Mouse (Mus musculus) E14TG2a.4 (cell line): ENCODE data around the gene Caskin2.
A peak's percentile ranks its signal among the peaks of the same experiment; 100 is the strongest.
"Not testable (repeated sequence)": the region's sequence is repeated elsewhere in the genome, so short reads cannot be mapped to it uniquely, and the experiment has no call there.

Experiments
- H3K27me3 ChIP-seq: 2 replicates; pipeline ENCODE4 v1.6.1; 2014; ENCODE audit warnings: low read length, control low read depth; ENCODE audit not compliant: insufficient read depth
- H3K36me3 ChIP-seq: 2 replicates; pipeline ENCODE4 v1.6.1; 2014; ENCODE audit warnings: low read length, control low read depth; ENCODE audit not compliant: insufficient read depth
- H3K4me1 ChIP-seq: replicated peaks from 2 replicates; pipeline ENCODE4 v1.6.1; 2014; ENCODE audit warnings: low read depth, low read length, control low read depth
- H3K4me3 ChIP-seq: replicated peaks from 2 replicates; pipeline ENCODE4 v1.5.1; 2014; ENCODE audit warnings: mild to moderate bottlenecking, low read length
- H3K9me3 ChIP-seq: 2 replicates; pipeline ENCODE4 v1.6.1; 2014; ENCODE audit warnings: low read length, control low read depth
- CTCF ChIP-seq: conservative IDR thresholded peaks from 2 replicates; pipeline ENCODE4 v1.5.1; 2014; ENCODE audit warnings: low read length
- NANOG ChIP-seq: IDR thresholded peaks from 2 replicates; pipeline ENCODE4 v1.6.1; 2014; ENCODE audit warnings: borderline replicate concordance, low read length, mixed read lengths
- POU5F1 ChIP-seq: IDR thresholded peaks from 2 replicates; pipeline ENCODE4 v1.6.1; 2014; ENCODE audit warnings: low read length, borderline replicate concordance

Gene Caskin2

GRCm38 (mm10) chr11:115813507-115814296, at the start of gene Caskin2:
Gene Caskin2 (minus strand): TSS chr11:115813639.
- Histone ChIP-seq H3K36me3 (peaks cover 51% of the 10 kb centered on the region), H3K4me1 (peaks cover 59% of the 10 kb centered on the region), H3K27me3 (peaks cover 26% of the 10 kb centered on the region), H3K9me3 (no peaks in the 10 kb centered on the region), H3K4me3 (peak within 1 kb of the TSS; percentile 97)
- peak; percentile 74 for TF ChIP-seq CTCF
- no peak for TF ChIP-seq NANOG

- Histone ChIP-seq H3K9me3 (no peaks in the 10 kb centered on the region), H3K36me3 (peaks cover 16% of the 10 kb centered on the region), H3K4me1 (peaks cover 29% of the 10 kb centered on the region), H3K4me3 (peak overlapping the region; percentile 78), H3K27me3 (peaks cover 52% of the 10 kb centered on the region)
- TF ChIP-seq CTCF (no peak), NANOG (no peak), POU5F1 (no peak)
Observed at GRCm38 (mm10) chr11:115859143-115859945, 45.9 kb upstream of the Caskin2 start.

- no peak for TF ChIP-seq POU5F1
- no peak for TF ChIP-seq CTCF
- no peak for TF ChIP-seq NANOG
- peaks cover 25% of the 10 kb centered on the region for H3K36me3 ChIP-seq
- no peaks in the 10 kb centered on the region for H3K9me3 ChIP-seq
- H3K4me1 ChIP-seq = peaks cover 26% of the 10 kb centered on the region
- peaks cover 52% of the 10 kb centered on the region for H3K27me3 ChIP-seq
- H3K4me3 ChIP-seq = peak within 1 kb of the TSS; percentile 78
Observed at GRCm38 (mm10) chr11:115858354-115858753, 44.9 kb upstream of the Caskin2 start, which contains the start of gene Myo15b. Gene Myo15b (plus strand): TSS chr11:115858406.

DNA sequence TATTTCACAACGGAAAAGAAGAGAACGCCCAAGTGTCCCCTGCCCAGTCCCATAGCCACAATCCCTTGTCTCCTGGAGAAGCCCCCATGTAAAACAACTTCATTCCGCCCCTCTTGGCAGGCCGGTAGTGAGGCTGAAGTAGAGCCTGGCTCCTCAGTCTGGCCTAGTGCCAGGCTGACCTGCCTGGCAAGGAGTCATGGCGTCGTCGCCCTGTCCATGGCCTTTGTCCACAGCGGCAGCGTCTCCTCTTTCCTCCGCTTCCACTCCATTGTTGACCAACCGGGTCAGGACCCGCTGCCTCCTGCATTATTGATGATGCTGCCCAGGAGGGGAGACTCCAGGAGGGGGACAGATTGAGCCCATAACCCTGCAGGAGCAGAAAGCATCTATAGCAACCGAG, 44.5 kb upstream of the Caskin2 start:
- no peaks in the 10 kb centered on the region for H3K9me3 ChIP-seq
- peak overlapping the region; percentile 78 for H3K4me3 ChIP-seq
- H3K36me3 ChIP-seq = peaks cover 30% of the 10 kb centered on the region
- peaks cover 48% of the 10 kb centered on the region for H3K27me3 ChIP-seq
- peaks cover 22% of the 10 kb centered on the region for H3K4me1 ChIP-seq
- no peak for TF ChIP-seq POU5F1
- no peak for TF ChIP-seq CTCF
- TF ChIP-seq NANOG = no peak

- H3K4me1 ChIP-seq = peaks cover 26% of the 10 kb centered on the region
- not testable (repeated sequence) for H3K4me3 ChIP-seq, H3K9me3 ChIP-seq
- peaks cover 45% of the 10 kb centered on the region for H3K27me3 ChIP-seq
- peaks cover 38% of the 10 kb centered on the region for H3K36me3 ChIP-seq
Observed at GRCm38 (mm10) chr11:115857146-115857545, 43.7 kb upstream of the Caskin2 start.

GRCm38 (mm10) chr11:115854674-115855073, 41.2 kb upstream of the Caskin2 start:
- no peak overlapping the region for H3K4me3 ChIP-seq
- H3K4me1 ChIP-seq = peaks cover 37% of the 10 kb centered on the region
- H3K27me3 ChIP-seq = peaks cover 20% of the 10 kb centered on the region
- H3K9me3 ChIP-seq = no peaks in the 10 kb centered on the region
- peaks cover 62% of the 10 kb centered on the region for H3K36me3 ChIP-seq
- TF ChIP-seq NANOG (no peak), CTCF (no peak), POU5F1 (no peak)

DNA sequence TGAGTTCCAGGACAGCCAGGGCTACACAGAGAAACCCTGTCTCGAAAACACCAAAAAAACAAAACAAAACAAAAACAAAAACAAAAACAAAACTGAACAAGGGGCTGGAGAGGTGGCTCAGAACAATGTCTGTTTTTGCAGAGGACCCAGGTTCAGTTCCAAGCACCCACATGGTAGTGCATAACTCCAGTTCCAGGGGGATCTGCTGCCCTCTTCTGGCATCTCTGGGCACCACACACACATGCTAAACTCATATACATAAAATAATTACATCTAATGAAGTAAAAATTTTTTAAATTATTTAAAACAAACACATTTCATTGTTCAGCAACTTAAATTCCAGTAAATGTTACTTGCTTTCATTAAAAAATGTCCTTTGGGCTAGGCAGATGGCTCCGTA, 32.4 kb upstream of the Caskin2 start:
- Histone ChIP-seq H3K4me1 (peaks cover 75% of the 10 kb centered on the region), H3K36me3 (peaks cover 66% of the 10 kb centered on the region), H3K9me3 (no peaks in the 10 kb centered on the region), H3K27me3 (no peaks in the 10 kb centered on the region), H3K4me3 (no peak overlapping the region)
- no peak for TF ChIP-seq NANOG
- no peak for TF ChIP-seq CTCF
- TF ChIP-seq POU5F1 = no peak

DNA sequence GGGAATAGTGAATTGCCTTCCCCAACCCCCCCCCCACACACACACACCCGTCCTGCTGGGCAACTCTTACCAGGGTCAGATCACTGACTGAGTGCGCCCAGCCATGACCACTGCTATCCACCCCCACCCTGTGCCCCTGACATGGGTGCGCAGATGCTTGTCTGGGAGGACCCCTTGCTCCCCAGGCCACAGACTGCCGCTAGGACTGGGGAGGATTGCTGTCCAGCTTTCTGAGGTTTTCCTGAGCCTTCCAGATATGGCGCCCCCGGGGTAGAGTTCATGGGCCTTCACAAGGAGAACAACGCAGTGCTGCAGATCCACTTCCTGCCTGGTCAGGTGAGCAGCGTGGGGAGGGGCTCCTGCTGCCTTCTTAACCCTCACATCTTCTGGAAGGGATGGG, 30.8 kb upstream of the Caskin2 start:
- Histone ChIP-seq H3K27me3 (no peaks in the 10 kb centered on the region), H3K4me1 (peaks cover 73% of the 10 kb centered on the region), H3K36me3 (peaks cover 51% of the 10 kb centered on the region), H3K4me3 (peak overlapping the region; percentile 45), H3K9me3 (no peaks in the 10 kb centered on the region)
- TF ChIP-seq CTCF (no peak), NANOG (no peak), POU5F1 (no peak)

DNA sequence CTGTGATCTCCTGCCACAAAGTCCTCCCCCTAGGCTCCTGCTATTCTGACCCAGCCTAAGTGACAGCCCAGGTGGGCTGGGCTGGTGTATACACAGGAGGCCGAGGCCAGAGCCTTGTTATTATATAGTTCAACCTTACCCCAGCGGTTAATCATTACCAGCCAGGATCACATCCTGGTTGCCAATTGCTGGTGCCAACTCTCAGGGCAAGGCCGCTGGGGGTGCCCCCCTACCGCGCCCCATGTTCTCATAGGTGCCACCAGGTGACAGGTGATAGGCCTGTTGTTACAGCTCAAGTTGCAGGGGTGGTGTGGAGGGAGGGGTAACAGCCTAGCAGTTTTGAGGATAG, 30.4 kb upstream of the Caskin2 start:
- Histone ChIP-seq H3K27me3 (no peaks in the 10 kb centered on the region), H3K4me3 (peak overlapping the region; percentile 45), H3K4me1 (peaks cover 74% of the 10 kb centered on the region), H3K9me3 (no peaks in the 10 kb centered on the region), H3K36me3 (peaks cover 47% of the 10 kb centered on the region)
- TF ChIP-seq POU5F1 (no peak), NANOG (no peak), CTCF (no peak)
